Mouse (Mus musculus): ENCODE measurements around the gene Chst8. TPM values are rescaled to one million over a fixed set of nuclear protein-coding genes. Genes with fewer than 3 reads are reported as not detected.
A peak's percentile ranks its signal among the peaks of the same experiment; 100 is the strongest.

Gene Chst8
- polyA plus RNA-seq, 1 experiment from 2014 or later = 2.4 TPM

DNA sequence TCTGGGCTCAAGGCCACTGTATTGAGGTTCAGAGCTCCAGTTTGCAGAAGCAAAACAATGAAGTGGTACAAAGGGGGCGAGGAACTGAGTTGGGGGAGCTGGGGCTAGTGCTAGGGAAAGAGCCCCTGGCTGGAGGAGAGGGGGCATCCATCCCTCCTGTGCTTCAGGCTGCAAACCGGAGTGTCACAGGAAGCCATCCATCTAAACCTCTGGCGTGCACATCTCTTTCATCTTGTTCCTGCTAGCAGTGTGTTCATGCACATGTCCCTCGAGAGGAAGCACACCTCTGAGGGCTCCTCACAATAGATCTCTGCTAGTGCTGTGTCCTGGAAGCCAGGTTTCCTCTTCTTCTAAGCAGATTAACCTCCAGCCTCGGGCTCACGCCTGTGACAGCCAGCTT, 65.9 kb downstream of the Chst8 start:
- peak; percentile 2; the same call in 1 of the 2 replicates for ATAC-seq (ENCODE audit: insufficient read depth, low FRiP score, low read depth)
- Histone ChIP-seq H3K36me3 (no peaks in the 10 kb centered on the region), H3K4me1 (0 out of 2 replicates have a peak, but pooled peaks cover 5% of the 10 kb centered on the region), H3K27me3 (replicated peaks) (no peaks in the 10 kb centered on the region), H3K9me3 (no peaks in the 10 kb centered on the region), H3K27ac (peak overlapping the region; percentile 49), H3K4me3 (replicated peaks) (no peak overlapping the region), H3K9ac (no peak overlapping the region), H3K4me2 (no peak overlapping the region)
- 19% methylated on average over 6 of the region's 6 CpGs for WGBS

DNA sequence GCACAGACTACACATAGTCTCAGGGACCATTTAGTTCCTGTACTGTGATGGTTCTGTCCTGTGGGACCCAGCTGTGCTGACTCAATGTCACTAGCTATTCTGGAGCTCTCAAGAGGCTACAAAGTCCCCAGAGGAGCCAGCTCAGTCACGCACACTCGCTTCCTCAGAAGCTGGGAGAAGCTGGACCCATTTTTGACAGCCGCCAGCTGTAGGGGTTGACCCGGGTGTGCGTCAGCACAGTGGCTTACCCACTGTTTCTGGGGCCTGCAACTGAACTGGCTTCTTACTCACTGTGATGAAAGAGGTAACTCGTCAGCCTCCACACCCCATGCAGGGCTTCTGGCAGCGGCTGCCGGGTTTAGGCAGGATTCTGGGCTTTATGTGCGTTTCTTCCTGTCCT, 66.3 kb downstream of the Chst8 start:
- H3K4me2 ChIP-seq = no peak overlapping the region
- peak overlapping the region; percentile 57 for H3K27ac ChIP-seq
- no peaks in the 10 kb centered on the region for H3K9me3 ChIP-seq
- H3K36me3 ChIP-seq = no peaks in the 10 kb centered on the region
- H3K4me3 ChIP-seq (replicated peaks) = no peak overlapping the region
- peak; percentile 70 for ATAC-seq (ENCODE audit: insufficient read depth, low FRiP score, low read depth)
- H3K4me1 ChIP-seq = 0 out of 2 replicates have a peak, but pooled peaks cover 5% of the 10 kb centered on the region
- WGBS = 38% methylated on average over 9 of the region's 9 CpGs
- no peak overlapping the region for H3K9ac ChIP-seq
- no peaks in the 10 kb centered on the region for H3K27me3 ChIP-seq (replicated peaks)

DNA sequence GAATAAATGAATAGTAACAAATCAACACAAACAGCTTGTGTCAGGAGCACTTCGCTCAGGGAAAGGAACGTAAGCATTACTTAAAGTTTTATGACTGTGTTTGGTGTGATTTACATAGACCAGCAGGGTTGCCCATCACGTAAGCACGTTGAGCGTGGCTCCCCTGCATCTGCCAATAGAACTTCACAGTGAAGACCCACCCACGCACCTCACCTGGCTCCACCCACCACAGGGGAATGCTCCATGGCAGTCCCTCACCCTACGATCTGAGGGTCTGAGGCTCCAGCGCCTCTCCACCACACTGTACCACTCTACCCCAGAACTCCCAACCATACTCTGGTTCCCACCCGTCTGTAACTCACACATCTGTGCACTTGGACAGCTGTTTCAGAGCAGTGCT, 67.1 kb downstream of the Chst8 start:
- ATAC-seq (ENCODE audit: insufficient read depth, low FRiP score, low read depth) = no peak
- no peak overlapping the region for H3K4me3 ChIP-seq (replicated peaks)
- H3K36me3 ChIP-seq = no peaks in the 10 kb centered on the region
- 0 out of 2 replicates have a peak, but pooled peaks cover 5% of the 10 kb centered on the region for H3K4me1 ChIP-seq
- H3K27ac ChIP-seq = no peak overlapping the region
- H3K9me3 ChIP-seq = no peaks in the 10 kb centered on the region
- WGBS = 78% methylated on average over 9 of the region's 9 CpGs
- H3K27me3 ChIP-seq (replicated peaks) = no peaks in the 10 kb centered on the region
- H3K9ac ChIP-seq = no peak overlapping the region
- H3K4me2 ChIP-seq = no peak overlapping the region

DNA sequence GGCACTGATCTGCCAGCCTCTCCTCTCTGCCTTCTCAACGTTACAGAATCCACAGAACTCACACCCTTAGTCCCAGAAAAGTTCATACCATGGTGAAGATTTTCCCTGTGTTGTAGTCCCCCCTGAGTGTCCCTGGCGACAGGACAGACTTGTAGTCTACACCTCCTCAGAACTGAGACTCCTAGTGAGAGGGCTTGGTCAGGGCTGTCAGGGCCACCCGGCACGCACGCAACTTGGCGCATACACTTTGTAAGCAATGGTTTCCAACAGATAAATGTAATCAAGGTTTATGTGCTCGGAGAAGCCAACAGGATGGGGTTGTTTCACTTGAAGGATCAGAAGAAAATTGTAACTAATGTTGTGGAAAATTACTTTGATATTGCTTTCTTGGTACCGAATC, 67.5 kb downstream of the Chst8 start:
- H3K4me1 ChIP-seq = 0 out of 2 replicates have a peak, but pooled peaks cover 5% of the 10 kb centered on the region
- H3K27me3 ChIP-seq (replicated peaks) = no peaks in the 10 kb centered on the region
- no peak overlapping the region for H3K4me2 ChIP-seq
- no peaks in the 10 kb centered on the region for H3K9me3 ChIP-seq
- no peak for ATAC-seq (ENCODE audit: insufficient read depth, low FRiP score, low read depth)
- H3K4me3 ChIP-seq (replicated peaks) = no peak overlapping the region
- WGBS = 88% methylated on average over 8 of the region's 8 CpGs
- no peak overlapping the region for H3K9ac ChIP-seq
- H3K36me3 ChIP-seq = no peaks in the 10 kb centered on the region
- H3K27ac ChIP-seq = no peak overlapping the region

DNA sequence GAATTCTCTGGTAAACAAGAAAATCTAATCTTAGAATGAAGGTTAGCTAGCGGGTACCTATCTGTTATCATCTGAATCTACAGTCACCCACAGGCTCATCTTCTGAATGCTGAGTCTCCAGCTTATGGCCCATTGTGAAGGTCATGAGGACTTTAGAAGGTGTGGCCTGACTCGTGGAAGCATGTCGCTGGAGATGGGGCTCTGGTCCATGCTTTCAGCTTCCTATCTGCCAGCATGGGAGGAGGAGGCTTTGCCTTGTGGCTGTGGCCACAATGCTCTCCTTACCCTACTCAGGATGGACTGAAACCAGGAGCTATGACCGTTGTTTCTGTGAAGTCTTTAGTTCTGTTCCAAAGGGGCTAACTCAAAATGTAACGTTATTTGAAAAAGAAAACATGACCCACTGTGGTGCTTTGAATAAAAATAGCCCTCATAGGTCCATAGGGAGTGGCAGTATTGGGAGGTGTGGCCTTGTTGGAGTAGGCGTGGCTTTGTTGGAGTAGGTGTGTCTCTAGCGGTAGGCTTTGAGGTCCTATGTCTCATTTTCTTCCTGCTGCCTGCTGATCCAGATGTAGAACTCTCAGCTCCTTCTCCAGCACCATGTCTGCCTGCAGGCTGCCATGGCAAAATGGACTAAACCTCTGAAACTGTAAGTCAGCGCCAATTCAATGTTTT, 69.0 kb downstream of the Chst8 start:
- Histone ChIP-seq H3K4me2 (no peak overlapping the region), H3K27ac (no peak overlapping the region), H3K36me3 (no peaks in the 10 kb centered on the region), H3K9me3 (no peaks in the 10 kb centered on the region), H3K4me1 (0 out of 2 replicates have a peak, but pooled peaks cover 5% of the 10 kb centered on the region), H3K4me3 (replicated peaks) (no peak overlapping the region), H3K9ac (no peak overlapping the region), H3K27me3 (replicated peaks) (no peaks in the 10 kb centered on the region)
- no peak for ATAC-seq (ENCODE audit: insufficient read depth, low FRiP score, low read depth)
- WGBS = 78% methylated on average over 8 of the region's 8 CpGs

DNA sequence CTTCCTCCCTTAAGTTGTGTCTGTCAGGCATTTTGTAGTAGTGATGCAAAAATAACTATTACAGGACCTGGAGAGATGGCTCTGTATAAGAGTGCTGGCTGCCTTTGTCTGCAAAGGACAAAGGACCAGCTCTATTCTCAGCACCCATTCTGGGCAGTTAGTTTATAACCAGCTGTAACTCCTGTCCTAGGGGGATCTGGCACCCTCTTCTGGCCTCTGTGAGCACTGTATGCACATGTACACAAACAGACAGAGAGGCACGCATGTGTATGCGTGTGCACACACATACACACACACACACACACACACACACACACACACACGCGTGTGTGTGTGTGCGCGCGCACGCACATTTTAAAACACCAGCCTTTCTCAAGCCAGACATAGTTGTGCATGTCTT, 73.1 kb downstream of the Chst8 start:
- Histone ChIP-seq H3K36me3 (no peaks in the 10 kb centered on the region), H3K4me2 (no peak overlapping the region), H3K9me3 (no peaks in the 10 kb centered on the region), H3K4me1 (no peaks in the 10 kb centered on the region), H3K27me3 (replicated peaks) (no peaks in the 10 kb centered on the region), H3K27ac (no peak overlapping the region), H3K4me3 (replicated peaks) (no peak overlapping the region), H3K9ac (no peak overlapping the region)
- WGBS = 95% methylated on average over 8 of the region's 8 CpGs
- no peak for ATAC-seq (ENCODE audit: insufficient read depth, low FRiP score, low read depth)

DNA sequence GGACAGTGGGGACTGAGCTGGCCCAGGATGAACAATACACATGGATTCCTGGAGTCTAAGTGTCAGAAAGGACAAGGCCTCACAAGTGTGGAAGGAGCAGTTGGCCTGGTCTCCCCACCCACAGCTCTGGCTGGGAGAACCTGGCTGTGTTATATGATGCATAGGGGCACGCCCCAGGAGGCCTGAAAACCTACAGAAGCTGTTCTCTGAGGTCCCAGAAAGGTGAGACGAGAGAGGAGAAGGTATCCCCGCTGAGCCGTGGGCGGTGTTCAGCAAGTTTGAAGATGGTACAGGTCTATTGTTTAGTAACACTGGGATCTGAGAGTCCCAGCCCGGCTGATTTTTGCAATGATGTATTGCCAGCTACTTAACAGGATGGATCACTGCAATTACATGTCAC, 75.3 kb downstream of the Chst8 start:
- ATAC-seq (ENCODE audit: insufficient read depth, low FRiP score, low read depth) = no peak
- Histone ChIP-seq H3K27ac (no peak overlapping the region), H3K9me3 (no peaks in the 10 kb centered on the region), H3K4me1 (no peaks in the 10 kb centered on the region), H3K9ac (no peak overlapping the region), H3K27me3 (replicated peaks) (no peaks in the 10 kb centered on the region), H3K36me3 (no peaks in the 10 kb centered on the region), H3K4me2 (no peak overlapping the region), H3K4me3 (replicated peaks) (no peak overlapping the region)
- 61% methylated on average over 6 of the region's 6 CpGs for WGBS

DNA sequence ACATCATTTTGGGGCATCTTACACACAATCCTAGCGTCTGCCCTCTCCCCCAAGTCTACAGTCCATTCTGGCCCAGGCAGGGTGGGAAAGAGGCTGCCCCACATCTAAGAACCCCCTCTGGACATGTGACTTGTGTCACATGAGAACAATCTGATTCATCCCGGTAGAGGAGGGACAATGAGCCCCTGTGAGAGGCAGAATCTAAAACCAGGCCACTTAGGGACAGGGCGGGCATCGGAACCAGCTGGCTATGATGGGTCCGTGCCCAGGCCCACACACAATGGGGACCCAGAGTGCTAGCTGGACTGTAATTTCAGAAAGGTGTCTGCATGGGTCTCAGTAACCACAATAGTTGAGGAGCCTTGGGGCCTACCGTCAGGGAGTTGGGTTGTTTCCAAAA, 78.2 kb downstream of the Chst8 start:
- Histone ChIP-seq H3K4me1 (no peaks in the 10 kb centered on the region), H3K9me3 (no peaks in the 10 kb centered on the region), H3K36me3 (no peaks in the 10 kb centered on the region), H3K27ac (no peak overlapping the region), H3K4me3 (replicated peaks) (no peak overlapping the region), H3K27me3 (replicated peaks) (no peaks in the 10 kb centered on the region), H3K9ac (no peak overlapping the region), H3K4me2 (no peak overlapping the region)
- no peak for ATAC-seq (ENCODE audit: insufficient read depth, low FRiP score, low read depth)
- WGBS = 78% methylated on average over 6 of the region's 6 CpGs

DNA sequence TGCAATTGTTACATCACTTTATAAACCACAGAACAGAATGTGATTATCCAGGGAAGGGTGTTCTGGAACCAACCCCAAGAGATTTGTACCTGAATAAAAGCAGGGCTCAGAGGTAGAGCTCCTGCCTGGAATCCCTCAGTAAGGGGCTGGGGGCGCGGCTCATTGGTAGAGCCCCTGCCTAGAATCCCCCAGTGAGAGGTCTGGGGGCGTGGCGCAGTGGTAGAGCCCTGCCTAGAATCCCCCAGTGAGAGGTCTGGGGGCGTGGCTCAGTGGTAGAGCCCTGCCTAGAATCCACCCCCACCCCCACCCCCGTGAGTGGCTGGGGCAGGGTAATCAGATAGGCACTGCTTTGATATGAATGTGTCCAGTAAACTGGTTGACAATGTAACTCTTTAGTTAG, 83.6 kb downstream of the Chst8 start:
- no peaks in the 10 kb centered on the region for H3K27me3 ChIP-seq (replicated peaks)
- WGBS = 38% methylated on average over 6 of the region's 6 CpGs
- H3K4me1 ChIP-seq = no peaks in the 10 kb centered on the region
- no peak overlapping the region for H3K4me2 ChIP-seq
- H3K27ac ChIP-seq = no peak overlapping the region
- ATAC-seq (ENCODE audit: insufficient read depth, low FRiP score, low read depth) = no peak
- no peak overlapping the region for H3K4me3 ChIP-seq (replicated peaks)
- H3K9me3 ChIP-seq = no peaks in the 10 kb centered on the region
- no peaks in the 10 kb centered on the region for H3K36me3 ChIP-seq
- H3K9ac ChIP-seq = no peak overlapping the region

DNA sequence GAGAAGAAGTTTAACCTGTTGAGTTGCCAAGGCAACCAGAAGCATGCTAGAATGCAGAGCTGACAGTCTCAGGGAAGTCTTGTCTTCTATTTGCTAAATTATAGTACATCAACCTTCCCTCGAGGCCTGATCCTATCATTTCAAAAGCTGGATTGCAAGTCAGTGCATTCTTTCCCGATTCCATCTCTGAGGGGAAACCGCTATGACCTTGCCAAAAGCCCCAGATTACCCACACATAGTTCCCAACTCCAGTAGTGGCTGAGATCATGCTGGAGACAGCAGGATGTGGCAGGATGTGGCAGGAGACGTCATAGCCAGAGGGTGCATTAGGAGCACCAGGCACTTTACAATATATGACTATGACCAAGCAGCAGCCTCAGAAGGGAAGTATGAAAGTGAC, 87.3 kb downstream of the Chst8 start:
- Histone ChIP-seq H3K27me3 (replicated peaks) (no peaks in the 10 kb centered on the region), H3K4me1 (peaks cover 6% of the 10 kb centered on the region; the same call in 1 of the 2 replicates), H3K9ac (no peak overlapping the region), H3K4me3 (replicated peaks) (no peak overlapping the region), H3K9me3 (no peaks in the 10 kb centered on the region), H3K36me3 (no peaks in the 10 kb centered on the region), H3K4me2 (no peak overlapping the region), H3K27ac (no peak overlapping the region)
- no peak for ATAC-seq (ENCODE audit: insufficient read depth, low FRiP score, low read depth)
- WGBS = 85% methylated on average over 4 of the region's 4 CpGs

DNA sequence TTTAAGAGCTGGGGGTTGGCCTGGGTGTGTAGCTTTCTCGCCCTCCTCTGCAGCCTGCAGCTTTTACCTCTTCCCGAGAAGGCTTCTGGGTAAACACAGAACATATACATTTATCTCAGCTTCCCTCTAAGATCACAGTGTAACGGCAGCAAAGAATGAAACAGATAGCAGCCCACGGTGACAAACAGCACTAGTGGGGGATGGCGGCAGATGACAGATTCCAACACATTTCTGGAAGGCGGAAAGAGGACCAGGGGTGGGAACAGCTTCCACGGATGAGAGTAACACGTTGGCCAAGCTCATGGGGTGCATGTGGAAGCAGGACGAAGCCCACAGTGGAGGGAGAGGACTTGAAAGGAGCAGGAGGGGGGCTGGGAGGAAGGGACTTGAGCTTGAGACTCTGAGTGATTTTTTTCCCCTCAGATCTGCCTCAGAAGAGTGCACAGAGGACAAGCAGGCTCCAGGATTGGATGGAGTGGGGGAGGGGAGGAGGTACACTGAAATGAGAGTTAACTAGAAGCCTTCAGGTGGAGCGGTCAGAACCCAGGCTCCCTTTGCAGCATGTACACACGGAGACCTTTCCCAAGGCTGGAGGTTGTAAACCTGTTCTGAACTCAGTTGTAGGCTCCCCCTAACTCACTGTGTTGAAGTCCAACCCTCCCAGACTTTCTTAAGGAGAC, 89.8 kb downstream of the Chst8 start:
- H3K4me1 ChIP-seq = peaks cover 6% of the 10 kb centered on the region; the same call in 1 of the 2 replicates
- no peak overlapping the region for H3K4me3 ChIP-seq (replicated peaks)
- 39% methylated on average over 11 of the region's 11 CpGs for WGBS
- H3K9ac ChIP-seq = no peak overlapping the region
- no peak for ATAC-seq (ENCODE audit: insufficient read depth, low FRiP score, low read depth)
- H3K9me3 ChIP-seq = no peaks in the 10 kb centered on the region
- no peaks in the 10 kb centered on the region for H3K27me3 ChIP-seq (replicated peaks)
- no peak overlapping the region for H3K27ac ChIP-seq
- H3K36me3 ChIP-seq = no peaks in the 10 kb centered on the region
- H3K4me2 ChIP-seq = no peak overlapping the region

DNA sequence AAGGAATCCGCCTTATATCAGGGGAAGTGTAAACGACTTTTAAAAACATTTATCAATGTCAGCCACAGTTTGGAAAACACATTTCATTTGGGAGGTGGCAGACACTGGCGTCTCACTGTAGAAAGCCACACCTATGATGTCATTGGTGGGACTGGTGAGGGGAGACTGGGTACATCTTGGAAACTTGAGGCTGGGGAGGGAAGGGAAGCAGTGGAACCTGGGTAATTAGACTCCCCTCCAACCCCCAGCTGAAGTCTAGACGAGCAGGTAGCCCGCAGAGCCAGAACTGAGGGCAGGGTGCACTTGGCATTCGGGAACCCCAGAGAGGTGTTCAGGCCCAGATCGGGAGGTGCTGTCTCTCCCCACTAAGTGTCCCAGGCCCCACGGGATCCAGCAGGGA, 90.4 kb downstream of the Chst8 start:
- no peak for ATAC-seq (ENCODE audit: insufficient read depth, low FRiP score, low read depth)
- no peak overlapping the region for H3K9ac ChIP-seq
- peaks cover 9% of the 10 kb centered on the region; the same call in 1 of the 2 replicates for H3K4me1 ChIP-seq
- H3K4me2 ChIP-seq = no peak overlapping the region
- H3K4me3 ChIP-seq (replicated peaks) = no peak overlapping the region
- no peaks in the 10 kb centered on the region for H3K36me3 ChIP-seq
- no peaks in the 10 kb centered on the region for H3K9me3 ChIP-seq
- no peak overlapping the region for H3K27ac ChIP-seq
- WGBS = 19% methylated on average over 8 of the region's 8 CpGs
- H3K27me3 ChIP-seq (replicated peaks) = no peaks in the 10 kb centered on the region

Measured in stomach, embryonic 15.5 days (tissue).